Mouse (Mus musculus) heart, postnatal 0 days (tissue): ENCODE results near the gene Gm45140.

Source experiments
- CTCF ChIP-seq: IDR thresholded peaks from 2 replicates; pipeline ENCODE4 v1.5.1; 2016; ENCODE audit warnings: antibody characterized with exemption, control low read depth, low read depth
- EP300 ChIP-seq: IDR thresholded peaks from 2 replicates; pipeline ENCODE4 v1.6.1; 2016; ENCODE audit warnings: antibody characterized with exemption, low read depth

DNA sequence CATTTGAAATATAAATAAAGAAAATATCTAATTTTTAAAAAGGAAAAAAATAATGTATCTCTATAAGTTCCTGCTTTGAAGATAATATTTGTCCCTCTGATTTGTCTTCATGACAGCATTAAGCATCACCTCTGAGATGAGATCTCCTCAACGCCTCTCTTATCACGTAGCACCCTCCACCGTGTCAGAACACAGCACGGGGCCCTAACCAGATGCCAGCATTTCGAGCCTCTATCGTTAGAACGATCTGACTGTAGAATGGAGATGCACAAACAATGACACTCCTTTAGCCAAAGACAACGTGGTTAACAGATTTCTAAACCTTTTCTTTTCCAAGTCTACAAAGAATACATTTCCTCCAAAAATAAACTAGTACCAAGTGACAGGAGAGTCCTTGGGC is 51.6 kb downstream of the Gm45140 start:
- TF ChIP-seq CTCF, result no peak
- no peak for TF ChIP-seq EP300
